Comparison of ENCODE assay signal across 20 mouse cellular contexts in genomic region chr2:165656956-165657355, GRCm38 (mm10).
DNase-seq lines count a peak whose midpoint lies in the region; ATAC-seq and TF ChIP-seq lines count a peak whose summit lies in the region.
"Had no signal": no experiment of that assay in that cellular context is flagged by ENCODE, and none has a peak within 500 bp of the region (broad histone marks: within the 10 kb centered on the region; RNA-seq: fewer than 3 reads in every experiment).

No protein-coding gene starts in this region.

- no peak overlapping the region for H3K4me2 ChIP-seq in hindbrain, postnatal 0 days (ENCODE audit: low read depth, low read length)
- H3K4me2 ChIP-seq in hindbrain, embryonic 12.5 days (replicated peaks), result no peak overlapping the region
- peak overlapping the region; percentile 7 for H3K4me2 ChIP-seq in midbrain, embryonic 16.5 days (ENCODE audit: low read length)
- H3K4me2 ChIP-seq: heart, embryonic 12.5 days had no signal

- no peak overlapping the region for H3K9ac ChIP-seq in hindbrain, postnatal 0 days (replicated peaks; ENCODE audit: low read length)
- no peak overlapping the region for H3K9ac ChIP-seq in hindbrain, embryonic 12.5 days
- H3K9ac ChIP-seq in midbrain, embryonic 16.5 days (ENCODE audit: low read depth, low read length), result 0 out of 2 replicates have a peak overlapping the region, but pooled peaks have one; percentile 23
- H3K9ac ChIP-seq: heart, embryonic 12.5 days had no signal

- H3K9me3 ChIP-seq in hindbrain, embryonic 10.5 days, result no peaks in the 10 kb centered on the region
- H3K9me3 ChIP-seq in hindbrain, postnatal 0 days (ENCODE audit: low read length), result no peaks in the 10 kb centered on the region
- H3K9me3 ChIP-seq in hindbrain, embryonic 12.5 days (replicated peaks), result no peaks in the 10 kb centered on the region
- no peaks in the 10 kb centered on the region for H3K9me3 ChIP-seq in midbrain, embryonic 16.5 days (replicated peaks; ENCODE audit: control insufficient read depth, low read length, poor library complexity, severe bottlenecking)
- H3K9me3 ChIP-seq: heart, embryonic 12.5 days; limb, embryonic 10.5 days had no signal

- ATAC-seq in hindbrain, postnatal 0 days, result no peak
- no peak for ATAC-seq in hindbrain, embryonic 12.5 days (ENCODE audit: low FRiP score)
- peak; percentile 39; the same call in 1 of the 2 replicates for ATAC-seq in midbrain, embryonic 16.5 days
- ATAC-seq: forebrain, embryonic 14.5 days; inflammation-experienced regulatory T-cells, adult 6 months had no signal

- no peak for TF ChIP-seq POLR2A in brain, embryonic 14.5 days (IDR thresholded peaks at IDR 0.05; ENCODE audit: borderline replicate concordance, extremely low read depth, insufficient read depth, insufficient read length, poor library complexity, severe bottlenecking)

- 72% methylated on average over 6 of the region's 6 CpGs for WGBS in hindbrain, embryonic 10.5 days
- 39% methylated on average over 6 of the region's 6 CpGs for WGBS in hindbrain, postnatal 0 days
- 57% methylated on average over 6 of the region's 6 CpGs for WGBS in hindbrain, embryonic 12.5 days
- WGBS in midbrain, embryonic 16.5 days, result 40% methylated on average over 6 of the region's 6 CpGs

- no peak overlapping the region for H3K4me3 ChIP-seq in hindbrain, embryonic 10.5 days
- no peak overlapping the region for H3K4me3 ChIP-seq in hindbrain, postnatal 0 days (ENCODE audit: low read length)
- H3K4me3 ChIP-seq in hindbrain, embryonic 12.5 days, result no peak overlapping the region
- no peak overlapping the region for H3K4me3 ChIP-seq in midbrain, embryonic 16.5 days (ENCODE audit: low read depth, low read length)
- H3K4me3 ChIP-seq: heart, embryonic 12.5 days; limb, embryonic 10.5 days had no signal

- TF ChIP-seq CTCF in hindbrain, postnatal 0 days (IDR thresholded peaks at IDR 0.05; ENCODE audit: low read depth), result no peak
- TF ChIP-seq CTCF in brain, embryonic 14.5 days (IDR thresholded peaks at IDR 0.05; ENCODE audit: borderline replicate concordance, extremely low read depth, insufficient read depth, insufficient read length), result no peak

- H3K27me3 ChIP-seq in hindbrain, embryonic 10.5 days (ENCODE audit: insufficient read depth, poor library complexity, severe bottlenecking), result no peaks in the 10 kb centered on the region
- no peaks in the 10 kb centered on the region for H3K27me3 ChIP-seq in hindbrain, postnatal 0 days (ENCODE audit: insufficient read depth, low read length)
- H3K27me3 ChIP-seq in hindbrain, embryonic 12.5 days, result no peaks in the 10 kb centered on the region
- H3K27me3 ChIP-seq in midbrain, embryonic 16.5 days (ENCODE audit: control insufficient read depth, insufficient read depth, low read depth, low read length), result no peaks in the 10 kb centered on the region

- DNase-seq in hindbrain, embryonic 10.5 days (ENCODE audit: low spot score), result no peak
- no peak for DNase-seq in hindbrain, postnatal 0 days (ENCODE audit: low spot score)
- peak; percentile 55 for DNase-seq in brain, embryonic 14.5 days (ENCODE audit: low read depth)
- no peak for DNase-seq in adrenal gland, postnatal 14 days
- DNase-seq in gastrocnemius, postnatal 25 days, result no peak
- DNase-seq: cerebellum, adult 2 months; cerebellum, postnatal 36 days; heart, postnatal 14 days; kidney, adult 2 months; kidney, postnatal 10 days; lung, adult 2 months; lung, postnatal 4 days; right cerebral cortex, postnatal 4 days; thymus, adult 2 months had no signal

- H3K27ac ChIP-seq in hindbrain, embryonic 10.5 days, result peak overlapping the region; percentile 64; the same call in 1 of the 2 replicates
- H3K27ac ChIP-seq in hindbrain, postnatal 0 days, result no peak overlapping the region
- peak overlapping the region; percentile 44; the same call in 1 of the 2 replicates for H3K27ac ChIP-seq in hindbrain, embryonic 12.5 days
- 0 out of 2 replicates have a peak overlapping the region, but pooled peaks have one; percentile 5 for H3K27ac ChIP-seq in midbrain, embryonic 16.5 days (ENCODE audit: low read length)

- H3K4me1 ChIP-seq in hindbrain, embryonic 10.5 days (replicated peaks), result peaks cover 65% of the 10 kb centered on the region
- peaks cover 17% of the 10 kb centered on the region for H3K4me1 ChIP-seq in hindbrain, postnatal 0 days (ENCODE audit: insufficient read depth, low read length)
- peaks cover 40% of the 10 kb centered on the region for H3K4me1 ChIP-seq in hindbrain, embryonic 12.5 days
- peaks cover 13% of the 10 kb centered on the region; the same call in 1 of the 2 replicates for H3K4me1 ChIP-seq in midbrain, embryonic 16.5 days (ENCODE audit: control insufficient read depth, insufficient read depth, low read length)

- no peaks in the 10 kb centered on the region for H3K36me3 ChIP-seq in hindbrain, embryonic 10.5 days
- no peaks in the 10 kb centered on the region for H3K36me3 ChIP-seq in hindbrain, postnatal 0 days (ENCODE audit: insufficient read depth, low read length)
- H3K36me3 ChIP-seq in hindbrain, embryonic 12.5 days, result no peaks in the 10 kb centered on the region
- no peaks in the 10 kb centered on the region for H3K36me3 ChIP-seq in midbrain, embryonic 16.5 days (ENCODE audit: control insufficient read depth, insufficient read depth, low read length)
- H3K36me3 ChIP-seq: heart, embryonic 12.5 days; limb, embryonic 10.5 days had no signal
